Mouse (Mus musculus) lung, postnatal 4 days (tissue): ENCODE results near the gene Tbx20.

ENCODE experiments used
- DNase-seq, 2 experiments: peaks; one replicate each; pipeline ENCODE4 v3.0.0; 2021

Gene Tbx20

DNA sequence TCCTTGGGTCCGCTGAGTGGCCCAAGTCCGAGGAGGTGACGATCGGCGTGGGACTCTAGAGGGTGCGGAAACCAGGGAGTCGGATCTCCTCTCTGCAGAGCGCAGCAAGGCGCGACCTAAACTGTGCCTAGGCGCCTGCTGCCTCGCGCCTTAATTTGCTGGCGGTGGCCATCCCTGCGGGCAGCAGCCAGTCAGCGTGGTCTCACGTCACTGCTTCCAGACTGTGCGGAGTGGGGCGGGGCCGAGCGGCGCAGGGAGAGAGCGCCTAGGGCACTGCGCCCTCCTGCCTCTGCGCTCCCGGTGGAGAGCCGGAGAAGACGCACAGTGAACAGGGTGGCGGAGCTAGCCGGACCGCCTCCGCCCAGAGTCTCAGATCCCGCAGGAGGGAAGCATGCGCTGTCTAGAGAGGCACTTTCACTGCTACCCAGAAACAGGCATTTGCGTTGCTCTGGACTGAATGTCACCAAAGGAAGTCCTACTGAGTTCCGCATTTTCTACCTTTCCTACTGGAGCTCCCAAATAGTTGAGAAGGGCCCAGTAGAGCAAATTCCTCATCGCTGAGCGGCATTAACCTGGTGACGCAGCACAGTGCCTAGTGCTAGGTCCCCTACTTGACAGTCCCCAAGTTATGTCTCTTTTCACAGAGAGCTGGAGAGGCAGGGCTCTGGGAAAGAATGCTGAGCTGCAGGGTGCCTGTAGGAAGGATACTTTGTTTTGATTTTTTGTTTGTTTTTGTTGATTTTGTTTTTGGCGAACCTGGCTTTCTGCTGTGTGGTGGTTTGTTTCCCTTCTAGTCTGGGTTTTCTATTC, at the start of gene Tbx20:
Gene Tbx20 (minus strand): TSS at position 144 of the 810 bp plus-strand sequence.
- peak; percentile 31 to 53 for DNase-seq

DNA sequence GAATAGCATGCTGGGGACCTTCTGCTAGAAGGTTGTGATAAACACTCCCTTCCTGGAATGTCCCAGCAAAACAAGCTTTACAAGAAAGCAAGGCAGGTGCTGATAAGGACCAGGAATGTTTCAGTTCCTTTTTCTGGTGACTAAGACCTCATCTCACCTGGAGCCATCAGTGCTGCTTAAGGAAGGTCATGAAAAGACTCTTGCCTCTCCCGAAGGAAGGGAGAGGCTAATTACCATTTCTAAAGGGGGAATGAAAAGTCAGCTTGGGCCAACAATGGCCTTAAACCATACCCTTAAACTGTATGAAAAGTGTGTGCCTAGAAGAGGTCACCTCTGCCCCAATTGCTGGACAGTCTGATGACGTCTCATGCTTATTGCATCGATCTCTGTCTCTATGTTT, 44.4 kb upstream of the Tbx20 start:
- DNase-seq: no peak

GRCm38 (mm10) chr9:24812461-24812860, 38.4 kb upstream of the Tbx20 start:
- no peak for DNase-seq

- no peak for DNase-seq
Measured at GRCm38 (mm10) chr9:24792110-24792509, 18.0 kb upstream of the Tbx20 start.

- no peak for DNase-seq
Measured at GRCm38 (mm10) chr9:24789396-24789795, 15.3 kb upstream of the Tbx20 start.

DNA sequence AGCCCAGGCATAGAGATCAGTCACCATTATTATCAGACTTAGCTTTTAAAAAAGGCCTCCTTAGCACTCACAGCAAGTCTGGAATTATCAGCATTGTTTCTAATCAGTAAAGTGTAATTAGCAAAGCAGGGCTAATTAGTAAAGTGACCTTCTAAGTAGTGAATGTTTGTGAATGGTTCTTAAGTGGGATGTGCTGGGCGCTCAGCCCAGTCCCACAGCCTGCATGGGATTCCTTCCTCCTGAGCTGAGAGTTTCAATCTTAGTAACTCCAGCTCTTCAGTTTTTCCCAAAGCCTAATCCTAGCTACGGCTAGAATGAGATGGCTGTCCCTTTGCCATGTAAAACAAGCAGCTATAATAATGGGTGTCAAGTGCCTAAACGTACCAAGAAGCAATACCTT, 8.2 kb upstream of the Tbx20 start:
- DNase-seq: no peak

DNA sequence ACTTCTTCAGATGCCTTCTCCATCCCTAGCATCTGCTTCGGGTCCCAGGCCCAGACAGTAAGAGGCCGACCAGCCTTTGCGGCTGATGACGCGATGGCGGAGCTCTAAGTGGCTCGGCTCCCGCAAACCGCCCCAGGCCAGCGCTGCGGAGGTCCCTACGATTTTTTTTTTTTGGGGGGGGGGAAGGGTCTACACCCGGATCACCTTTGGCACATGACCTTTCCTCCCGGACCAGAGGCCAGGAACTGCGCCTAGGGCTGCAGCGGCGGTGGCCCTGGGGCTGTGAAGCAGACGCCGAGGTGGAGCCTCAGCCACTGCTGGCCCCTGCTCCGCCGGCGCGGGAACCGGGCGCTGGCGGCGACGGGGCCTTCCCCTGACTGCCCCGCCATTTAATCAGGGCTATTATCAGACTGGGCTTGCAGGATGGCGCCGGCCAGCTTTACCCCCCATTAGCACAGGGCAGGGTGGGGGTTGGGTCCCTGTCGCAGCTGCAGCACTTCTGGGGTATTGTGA, 6.9 kb upstream of the Tbx20 start:
- no peak for DNase-seq

DNA sequence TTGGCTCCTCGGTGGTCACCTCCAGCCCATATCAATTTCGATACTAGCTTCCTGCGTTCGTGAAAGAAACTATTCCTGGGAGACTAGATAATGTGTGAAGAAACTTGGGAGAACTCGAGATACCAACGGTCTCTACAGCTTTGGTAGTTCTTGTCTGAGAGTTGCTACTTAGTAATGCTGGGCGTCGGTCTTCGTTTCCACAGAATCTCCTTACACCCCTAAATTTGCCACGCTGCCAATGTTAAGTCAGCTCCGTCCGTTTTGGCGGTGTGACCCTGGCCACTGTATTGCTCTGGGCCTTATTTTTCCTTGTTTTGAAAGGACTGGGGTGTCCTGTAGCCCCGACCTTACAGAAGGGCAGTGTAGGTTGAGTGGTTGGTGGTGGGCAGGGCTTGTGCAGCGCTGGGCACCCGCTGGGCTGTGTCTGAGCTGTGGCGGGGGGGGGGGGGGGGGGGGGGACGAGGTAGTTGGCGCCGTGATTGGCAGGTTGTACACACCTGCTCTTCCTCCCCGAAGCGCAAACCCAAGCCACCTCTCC, 6.4 kb upstream of the Tbx20 start:
- no peak for DNase-seq

- DNase-seq: no peak
Measured at GRCm38 (mm10) chr9:24779975-24780374, 5.9 kb upstream of the Tbx20 start.

- no peak for DNase-seq
Measured at GRCm38 (mm10) chr9:24778571-24778970, 4.5 kb upstream of the Tbx20 start.

- DNase-seq: no peak
Measured at GRCm38 (mm10) chr9:24777961-24778360, 3.9 kb upstream of the Tbx20 start.

- DNase-seq: no peak
Measured at GRCm38 (mm10) chr9:24777176-24777895, 3.2 kb upstream of the Tbx20 start.

- DNase-seq: no peak
Measured at GRCm38 (mm10) chr9:24776487-24776886, 2.4 kb upstream of the Tbx20 start.

GRCm38 (mm10) chr9:24775567-24775966, 1.5 kb upstream of the Tbx20 start:
- DNase-seq: no peak

DNA sequence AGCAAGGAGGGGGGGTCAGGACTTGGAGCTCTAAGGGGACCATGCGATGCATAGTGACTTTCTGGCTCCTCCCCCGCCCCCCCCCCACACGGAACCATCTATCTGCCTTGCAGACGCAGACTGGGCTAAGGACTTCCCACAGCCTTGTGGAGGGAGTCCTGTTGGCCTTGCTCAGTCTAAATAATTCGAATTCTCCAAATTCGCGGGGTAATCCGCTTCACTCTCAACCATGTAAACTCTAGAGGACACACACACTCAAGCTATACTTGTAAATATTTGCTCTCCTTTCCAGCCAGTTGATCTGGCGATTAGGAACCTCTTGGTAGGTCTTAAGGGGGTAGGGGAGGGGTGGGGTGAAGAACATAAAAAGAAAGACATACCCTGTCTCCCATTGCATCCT, 898 bp upstream of the Tbx20 start:
- no peak for DNase-seq

GRCm38 (mm10) chr9:24773669-24774068, 434 bp downstream of the Tbx20 start:
- no peak for DNase-seq

GRCm38 (mm10) chr9:24773171-24773570, 932 bp downstream of the Tbx20 start:
- DNase-seq: no peak

GRCm38 (mm10) chr9:24772431-24773120, 1.5 kb downstream of the Tbx20 start:
- no peak for DNase-seq

GRCm38 (mm10) chr9:24771713-24772112, 2.4 kb downstream of the Tbx20 start:
- no peak for DNase-seq

GRCm38 (mm10) chr9:24770941-24771405, 3.1 kb downstream of the Tbx20 start:
- DNase-seq: no peak

GRCm38 (mm10) chr9:24770149-24770940, 3.8 kb downstream of the Tbx20 start:
- no peak for DNase-seq

- DNase-seq: no peak
Measured at GRCm38 (mm10) chr9:24769611-24770010, 4.5 kb downstream of the Tbx20 start.
